Mouse (Mus musculus) left cerebral cortex, adult 2 months (tissue): Measurements from ENCODE around the gene BC035044. TPM values are rescaled to one million over a fixed set of nuclear protein-coding genes. Genes with fewer than 3 reads are reported as not detected.
A peak's percentile ranks its signal among the peaks of the same experiment; 100 is the strongest.

Experiments used
- DNase-seq, 2 experiments: peaks; one replicate each; pipeline ENCODE4 v3.0.0; 2021 to 2022; ENCODE audit warnings: low spot score in 2 of 2, mixed read lengths in 1 of 2; ENCODE audit errors: extremely low spot score in 1 of 2
- H3K27ac ChIP-seq: fragments of 200-600 bp; 2 replicates; pipeline ENCODE4 v1.8.1; 2022
- H3K4me3 ChIP-seq: fragments of 200-600 bp; 2 replicates; pipeline ENCODE4 v1.8.1; 2022
- CTCF ChIP-seq: fragments of 200-600 bp; IDR thresholded peaks from 2 replicates; pipeline ENCODE4 v1.8.1; 2022; ENCODE audit warnings: antibody characterized with exemption, mild to moderate bottlenecking, moderate library complexity
- intact Hi-C: fragments of 180-260 bp; cut with DNase I; formaldehyde crosslinking; loops from one replicate; pipeline ENCODE4 v1.15.1; 2025
- total RNA-seq, 2 experiments: library from RNA; stranded (reverse); gene quantifications; 2 replicates each; pipeline ENCODE4 v1.2.3; 2021

Gene BC035044
- total RNA-seq, 2 experiments from 2014 or later: 0.94 to 1.5 TPM

GRCm38 (mm10) chr6:128838342-128839265, 52.3 kb downstream of the BC035044 start:
- peak overlapping the region; percentile 72 for H3K4me3 ChIP-seq
- peak; percentile 89 for DNase-seq
- no peak for TF ChIP-seq CTCF
- peak overlapping the region; percentile 95 for H3K27ac ChIP-seq
- intact Hi-C loops: loop anchor here (1.0 kb wide), 2 partner anchors 35 to 74 kb away; no protein-coding TSS in a partner anchor

GRCm38 (mm10) chr6:128837454-128838341, 53.2 kb downstream of the BC035044 start:
- TF ChIP-seq CTCF: no peak
- intact Hi-C loops: loop anchor here (1.0 kb wide), 1 partner anchor 34 kb away; no protein-coding TSS in a partner anchor
- Histone ChIP-seq H3K27ac (peak overlapping the region; percentile 82), H3K4me3 (peak overlapping the region; percentile 72)
- DNase-seq: peak in 1 of 2 experiments; percentile 9

DNA sequence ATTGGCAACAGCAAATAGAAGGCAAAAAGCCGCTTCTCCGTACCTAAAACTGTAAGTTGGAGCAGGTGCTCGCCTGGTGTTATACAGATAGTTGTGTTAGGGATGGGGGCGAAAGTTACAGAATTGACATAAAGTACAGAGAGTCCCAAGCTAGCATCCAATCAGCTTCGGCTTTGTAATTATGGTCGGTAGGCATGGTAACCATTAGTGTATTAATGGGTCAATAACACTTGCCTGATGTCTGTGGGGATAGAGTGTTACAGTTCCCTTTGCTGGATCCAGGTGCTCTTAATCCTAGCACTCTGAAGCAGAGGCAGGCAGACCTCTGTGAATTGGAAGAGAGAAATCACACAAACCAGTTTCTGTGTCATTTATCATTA, 54.0 kb downstream of the BC035044 start:
- H3K27ac ChIP-seq: no peak overlapping the region
- DNase-seq: no peak
- no peak for TF ChIP-seq CTCF
- intact Hi-C loops: no loop called here
- H3K4me3 ChIP-seq: peak overlapping the region; percentile 72

- DNase-seq: no peak
- intact Hi-C loops: no loop called here
- no peak overlapping the region for H3K4me3 ChIP-seq
- TF ChIP-seq CTCF: no peak
- no peak overlapping the region for H3K27ac ChIP-seq
Observed at GRCm38 (mm10) chr6:128836191-128836954, 54.6 kb downstream of the BC035044 start.

DNA sequence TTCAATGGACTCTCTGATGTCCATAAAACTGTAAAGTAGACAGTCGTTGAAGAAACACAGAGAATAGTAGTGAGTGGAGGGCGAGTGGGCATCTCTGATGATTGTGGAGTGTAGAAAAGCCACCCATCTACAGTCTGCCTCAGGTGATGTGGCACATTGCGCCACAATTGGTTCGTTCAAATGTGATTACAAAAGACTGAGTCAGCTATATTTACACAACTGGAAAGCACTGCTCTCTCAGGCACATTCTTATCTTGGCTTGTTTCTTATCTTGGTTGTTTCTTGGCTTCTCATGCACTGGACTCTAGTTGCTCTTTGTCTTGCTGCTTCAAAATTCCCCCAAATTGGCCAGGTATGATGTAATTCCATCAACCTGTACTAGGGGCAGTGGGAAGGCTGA, 55.4 kb downstream of the BC035044 start:
- Histone ChIP-seq H3K4me3 (no peak overlapping the region), H3K27ac (no peak overlapping the region)
- TF ChIP-seq CTCF: no peak
- no peak for DNase-seq
- intact Hi-C loops: no loop called here

DNA sequence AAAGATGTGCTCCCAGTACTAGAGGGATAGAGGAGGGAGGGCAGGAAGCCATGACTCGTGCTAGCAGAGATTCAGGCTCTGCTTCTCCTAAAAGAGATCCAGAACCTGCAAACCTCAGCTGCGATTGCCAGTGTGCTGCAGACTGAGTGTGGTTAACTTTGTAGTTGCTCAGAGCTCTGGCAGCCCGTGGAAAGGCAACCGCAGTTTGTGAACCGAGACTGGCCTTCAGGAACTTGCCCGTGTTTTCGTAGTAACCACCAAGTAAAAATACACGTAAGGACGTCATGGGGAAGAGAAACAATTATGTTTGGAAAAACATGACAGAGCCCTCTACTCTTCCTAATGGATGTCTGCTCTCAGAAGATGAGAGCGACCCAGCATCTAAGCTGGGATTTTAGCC, 57.9 kb downstream of the BC035044 start:
- no peak overlapping the region for H3K4me3 ChIP-seq
- intact Hi-C loops: no loop called here
- no peak overlapping the region for H3K27ac ChIP-seq
- no peak for TF ChIP-seq CTCF
- no peak for DNase-seq

DNA sequence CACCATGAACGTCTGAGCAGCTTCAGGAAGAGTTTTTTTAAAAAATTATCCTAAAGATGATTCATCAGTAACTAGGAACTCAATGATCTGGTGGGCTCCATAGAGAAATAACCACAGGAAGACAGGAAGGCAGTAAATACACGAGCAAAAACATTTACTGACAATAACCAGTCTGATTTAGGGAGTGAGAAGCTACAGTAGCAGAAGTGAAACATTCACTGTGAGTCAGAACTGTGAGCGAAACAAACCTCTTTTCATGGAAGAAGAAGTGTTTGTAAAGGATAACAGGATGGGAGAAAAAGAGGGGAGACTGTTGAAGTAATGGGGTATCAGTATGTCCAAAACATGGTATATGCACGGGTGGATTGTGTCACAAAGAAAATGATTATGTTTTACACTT, 61.1 kb downstream of the BC035044 start:
- intact Hi-C loops: no loop called here
- Histone ChIP-seq H3K27ac (no peak overlapping the region), H3K4me3 (no peak overlapping the region)
- no peak for TF ChIP-seq CTCF
- no peak for DNase-seq

GRCm38 (mm10) chr6:128826781-128827180, 64.1 kb downstream of the BC035044 start:
- intact Hi-C loops: no loop called here
- no peak for DNase-seq
- no peak for TF ChIP-seq CTCF
- Histone ChIP-seq H3K4me3 (no peak overlapping the region), H3K27ac (no peak overlapping the region)

DNA sequence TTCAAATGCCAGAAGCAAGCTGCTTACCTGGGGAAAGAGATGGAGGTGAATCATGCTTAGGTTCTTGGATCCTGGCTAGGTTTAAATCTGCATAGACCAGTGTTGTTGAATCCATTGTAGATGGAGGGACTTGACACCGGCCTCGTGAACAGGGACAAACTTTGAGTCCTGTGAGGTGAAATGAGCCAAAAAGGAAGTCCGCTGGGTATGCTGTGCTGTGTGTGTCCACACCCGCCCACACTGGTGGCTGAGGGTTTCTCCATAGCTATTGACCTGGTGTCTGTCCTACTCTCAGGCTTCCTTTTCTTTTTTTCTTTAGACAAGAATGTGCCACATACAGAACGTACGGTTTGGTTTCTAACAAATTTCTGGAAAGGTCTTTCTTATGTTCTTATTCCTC, 64.8 kb downstream of the BC035044 start, which contains the start of the genes Gm44511 and Klrb1b:
Gene Gm44511 (minus strand): TSS at position 184 of the 400 bp plus-strand sequence.
Gene Klrb1b (minus strand): TSS at position 200 of the 400 bp plus-strand sequence.
- Histone ChIP-seq H3K27ac (no peak within 1 kb of the TSS), H3K4me3 (no peak within 1 kb of the TSS)
- no peak for DNase-seq
- TF ChIP-seq CTCF: no peak
- intact Hi-C loops: no loop called here

GRCm38 (mm10) chr6:128818083-128818802, 72.7 kb downstream of the BC035044 start:
- no peak for DNase-seq
- intact Hi-C loops: no loop called here
- no peak for TF ChIP-seq CTCF
- Histone ChIP-seq H3K4me3 (no peak overlapping the region), H3K27ac (no peak overlapping the region)

GRCm38 (mm10) chr6:128808532-128808931, 82.4 kb downstream of the BC035044 start:
- DNase-seq: no peak
- no peak overlapping the region for H3K4me3 ChIP-seq
- intact Hi-C loops: no loop called here
- no peak overlapping the region for H3K27ac ChIP-seq
- peak; percentile 52 for TF ChIP-seq CTCF
